ENCODE assay signal across 13 mouse cellular contexts in genomic region chr13:4150518-4150917, GRCm38 (mm10). TPM values are rescaled to one million over a fixed set of nuclear protein-coding genes. Genes with fewer than 3 reads are reported as not detected.
DNase-seq lines count a peak whose midpoint lies in the region; ATAC-seq and TF ChIP-seq lines count a peak whose summit lies in the region.
"Had no signal": no experiment of that assay in that cellular context is flagged by ENCODE, and none has a peak within 500 bp of the region (broad histone marks: within the 10 kb centered on the region; RNA-seq: fewer than 3 reads in every experiment).

Akr1c18 (minus strand) TSS chr13:4150654.

- no peaks in the 10 kb centered on the region for H3K9me3 ChIP-seq in liver, postnatal 0 days (ENCODE audit: low read length)
- no peaks in the 10 kb centered on the region for H3K9me3 ChIP-seq in liver, embryonic 12.5 days (replicated peaks)
- H3K9me3 ChIP-seq in midbrain, postnatal 0 days (ENCODE audit: low read length), result no peaks in the 10 kb centered on the region
- no peaks in the 10 kb centered on the region for H3K9me3 ChIP-seq in forebrain, postnatal 0 days (ENCODE audit: low read length)
- H3K9me3 ChIP-seq: forebrain, embryonic 10.5 days; heart, embryonic 15.5 days had no signal

- H3K4me2 ChIP-seq in liver, postnatal 0 days (ENCODE audit: low read depth, low read length), result no peak within 1 kb of the TSS
- no peak within 1 kb of the TSS for H3K4me2 ChIP-seq in liver, embryonic 12.5 days
- H3K4me2 ChIP-seq in midbrain, postnatal 0 days (ENCODE audit: low read depth, low read length, poor library complexity, severe bottlenecking), result no peak within 1 kb of the TSS
- no peak within 1 kb of the TSS for H3K4me2 ChIP-seq in forebrain, postnatal 0 days (ENCODE audit: low read depth)
- H3K4me2 ChIP-seq: heart, embryonic 15.5 days had no signal

- no peak within 1 kb of the TSS for H3K27ac ChIP-seq in liver, postnatal 0 days (ENCODE audit: low read depth)
- H3K27ac ChIP-seq in liver, embryonic 12.5 days, result no peak within 1 kb of the TSS
- H3K27ac ChIP-seq in midbrain, postnatal 0 days (ENCODE audit: low read depth, low read length), result no peak within 1 kb of the TSS
- no peak within 1 kb of the TSS for H3K27ac ChIP-seq in forebrain, postnatal 0 days (ENCODE audit: low read depth, low read length)
- H3K27ac ChIP-seq: forebrain, embryonic 10.5 days; heart, embryonic 15.5 days; kidney, postnatal 0 days had no signal

- no peaks in the 10 kb centered on the region for H3K4me1 ChIP-seq in liver, postnatal 0 days (ENCODE audit: insufficient read depth)
- no peaks in the 10 kb centered on the region for H3K4me1 ChIP-seq in liver, embryonic 12.5 days
- H3K4me1 ChIP-seq in midbrain, postnatal 0 days (ENCODE audit: insufficient read depth, low read length), result no peaks in the 10 kb centered on the region
- no peaks in the 10 kb centered on the region for H3K4me1 ChIP-seq in forebrain, postnatal 0 days (ENCODE audit: insufficient read depth)
- H3K4me1 ChIP-seq: forebrain, embryonic 10.5 days; heart, embryonic 15.5 days had no signal

- DNase-seq in liver, postnatal 0 days, result peak; percentile 55
- peak; percentile 2 to 59 for DNase-seq in adrenal gland, postnatal 36 days
- DNase-seq in kidney, postnatal 36 days, result peak; percentile 36 to 40
- peak; percentile 56 for DNase-seq in right cerebral cortex, postnatal 25 days
- DNase-seq in midbrain, postnatal 0 days (ENCODE audit: low spot score), result no peak
- no peak for DNase-seq in yolk sac, embryonic 10.5 days (ENCODE audit: low spot score)
- no peak for DNase-seq in forebrain, postnatal 0 days
- DNase-seq: thymus, adult 2 months had no signal

- peak; percentile 73 for ATAC-seq in liver, postnatal 0 days
- no peak for ATAC-seq in liver, embryonic 12.5 days
- ATAC-seq in midbrain, postnatal 0 days (ENCODE audit: low FRiP score), result no peak
- ATAC-seq in forebrain, postnatal 0 days, result no peak

- H3K9ac ChIP-seq in liver, postnatal 0 days (replicated peaks), result no peak within 1 kb of the TSS
- H3K9ac ChIP-seq in liver, embryonic 12.5 days, result no peak within 1 kb of the TSS
- H3K9ac ChIP-seq in midbrain, postnatal 0 days (replicated peaks; ENCODE audit: low read length, poor library complexity, severe bottlenecking), result no peak within 1 kb of the TSS
- no peak within 1 kb of the TSS for H3K9ac ChIP-seq in forebrain, postnatal 0 days
- H3K9ac ChIP-seq: heart, embryonic 15.5 days had no signal

- no peaks in the 10 kb centered on the region for H3K36me3 ChIP-seq in liver, postnatal 0 days (replicated peaks; ENCODE audit: insufficient read depth, low read length)
- H3K36me3 ChIP-seq in liver, embryonic 12.5 days, result no peaks in the 10 kb centered on the region
- no peaks in the 10 kb centered on the region for H3K36me3 ChIP-seq in midbrain, postnatal 0 days (ENCODE audit: insufficient read depth, low read length)
- H3K36me3 ChIP-seq in forebrain, postnatal 0 days (ENCODE audit: insufficient read depth), result no peaks in the 10 kb centered on the region
- H3K36me3 ChIP-seq: forebrain, embryonic 10.5 days; heart, embryonic 15.5 days had no signal

- no peak within 1 kb of the TSS for H3K4me3 ChIP-seq in liver, postnatal 0 days (ENCODE audit: low read depth, low read length)
- H3K4me3 ChIP-seq in liver, embryonic 12.5 days, result no peak within 1 kb of the TSS
- no peak within 1 kb of the TSS for H3K4me3 ChIP-seq in midbrain, postnatal 0 days (ENCODE audit: low read depth, low read length)
- no peak within 1 kb of the TSS for H3K4me3 ChIP-seq in forebrain, postnatal 0 days (ENCODE audit: low read depth, low read length)
- H3K4me3 ChIP-seq: forebrain, embryonic 10.5 days; heart, embryonic 15.5 days had no signal

- TF ChIP-seq EP300 in liver, postnatal 0 days (IDR thresholded peaks at IDR 0.05; ENCODE audit: low read depth), result no peak

- 50% methylated on average over 5 of the region's 5 CpGs for WGBS in liver, postnatal 0 days (ENCODE audit: insufficient replicate concordance)
- WGBS in liver, embryonic 12.5 days (ENCODE audit: insufficient replicate concordance), result 65% methylated on average over 5 of the region's 5 CpGs
- WGBS in midbrain, postnatal 0 days, result 73% methylated on average over 5 of the region's 5 CpGs
- 64% methylated on average over 5 of the region's 5 CpGs for WGBS in forebrain, postnatal 0 days

- H3K27me3 ChIP-seq in liver, postnatal 0 days (ENCODE audit: insufficient read depth, low read length), result no peaks in the 10 kb centered on the region
- H3K27me3 ChIP-seq in liver, embryonic 12.5 days (replicated peaks), result no peaks in the 10 kb centered on the region
- H3K27me3 ChIP-seq in midbrain, postnatal 0 days (ENCODE audit: insufficient read depth, low read length), result no peaks in the 10 kb centered on the region
- no peaks in the 10 kb centered on the region for H3K27me3 ChIP-seq in forebrain, postnatal 0 days (ENCODE audit: insufficient read depth, low read length)
- H3K27me3 ChIP-seq: heart, embryonic 15.5 days had no signal

- no peak for TF ChIP-seq CTCF in liver, postnatal 0 days (IDR thresholded peaks at IDR 0.05; ENCODE audit: low read depth)
- no peak for TF ChIP-seq CTCF in midbrain, postnatal 0 days (IDR thresholded peaks at IDR 0.05)
- TF ChIP-seq CTCF in forebrain, postnatal 0 days (IDR thresholded peaks at IDR 0.05; ENCODE audit: low read depth), result no peak

RNA-seq across cellular contexts. Expression of gene Akr1c18, which starts in this region (rescaled TPM):
- polyA plus RNA-seq in liver, postnatal 0 days (2015; fragmentation: Nextera tagmentation; extraction: Ambion mirVana), result 26.8 and 30.5 TPM in 2 replicates
- polyA plus RNA-seq in liver, embryonic 12.5 days (2016; fragmentation: Nextera tagmentation; extraction: Ambion mirVana), result 0.47 and 0.63 TPM in 2 replicates
- 1,000 to 10,000 TPM in 1 of 2 experiments, 1 to 10 TPM in 1; 5.3 to 6,001 TPM for total RNA-seq in adrenal gland, postnatal 36 days (2021)
- total RNA-seq in midbrain, postnatal 0 days (2014; rRNA removed), result not detected in 2 replicates
- not detected in 2 replicates for polyA plus RNA-seq in midbrain, postnatal 0 days (2015; fragmentation: Nextera tagmentation; extraction: Ambion mirVana)
- total RNA-seq in forebrain, postnatal 0 days (2014; rRNA removed), result 0.23 and 0.76 TPM in 2 replicates
- 1.1 and 2.5 TPM in 2 replicates for polyA plus RNA-seq in forebrain, postnatal 0 days (2015; fragmentation: Nextera tagmentation; extraction: Ambion mirVana)
- total RNA-seq: common myeloid progenitor, adult 5-6 weeks had no signal
- polyA plus RNA-seq: forebrain, embryonic 10.5 days had no signal

Comparison
In these comparisons a context has a peak if more than half of its experiments do, and no peak if none do; other contexts are left out.
1. DNase-seq: peak in liver, postnatal 0 days (single experiment), adrenal gland, postnatal 36 days (2 of 2), kidney, postnatal 36 days (2 of 2) and right cerebral cortex, postnatal 25 days (single experiment); none in midbrain, postnatal 0 days (single experiment), yolk sac, embryonic 10.5 days (single experiment) and forebrain, postnatal 0 days (single experiment).